Mouse (Mus musculus): ENCODE data around the gene Il12b. TPM values are rescaled to one million over a fixed set of nuclear protein-coding genes. Genes with fewer than 3 reads are reported as not detected.

Il12b gene
- polyA plus RNA-seq, 1 experiment, result not detected

DNA sequence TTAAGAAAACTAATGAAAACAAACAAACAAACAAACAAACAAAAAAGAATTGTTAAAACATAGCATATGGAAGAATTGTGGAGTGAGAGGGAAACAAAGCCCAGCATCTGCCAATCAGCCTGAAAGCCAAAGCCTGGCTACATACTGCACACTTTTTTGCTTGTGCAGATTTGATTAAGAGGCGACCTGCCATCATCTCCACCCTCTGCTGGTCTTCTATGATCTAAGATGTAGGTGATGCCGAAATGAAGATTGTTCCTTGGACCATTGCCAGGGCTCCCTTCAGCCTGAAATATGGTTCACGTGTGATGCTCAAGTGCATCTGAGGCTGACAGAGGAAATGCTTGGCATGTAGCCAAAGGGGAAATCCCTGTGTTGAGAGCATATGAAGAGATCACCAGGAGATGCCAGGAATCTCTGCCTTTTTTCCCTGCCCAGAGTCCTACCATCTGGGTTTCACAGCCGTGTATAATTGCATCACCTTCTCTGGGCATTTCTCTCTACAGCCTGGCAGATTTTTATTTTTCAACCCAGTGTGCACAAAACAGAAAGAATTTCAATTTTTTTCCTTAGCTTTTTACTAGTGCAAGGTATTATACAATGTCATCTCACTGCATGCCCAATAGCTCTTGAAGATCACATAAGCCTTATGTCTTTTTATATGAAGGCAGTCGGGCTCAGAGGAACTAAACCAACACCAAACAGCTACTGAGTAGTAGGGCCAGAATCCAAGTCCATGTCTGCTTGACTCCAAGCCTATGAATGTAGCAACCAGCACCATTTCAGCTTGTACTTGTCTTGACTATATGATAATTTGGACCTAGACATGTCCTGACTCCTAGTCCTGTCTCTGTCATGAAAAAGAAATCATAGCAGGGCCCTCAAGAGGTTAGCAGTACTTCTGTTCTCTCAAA lies 2.0 kb downstream of the Il12b start:
- no peak for TF ChIP-seq GATA1 (IDR thresholded peaks at IDR 0.05; ENCODE audit: low read length)

DNA sequence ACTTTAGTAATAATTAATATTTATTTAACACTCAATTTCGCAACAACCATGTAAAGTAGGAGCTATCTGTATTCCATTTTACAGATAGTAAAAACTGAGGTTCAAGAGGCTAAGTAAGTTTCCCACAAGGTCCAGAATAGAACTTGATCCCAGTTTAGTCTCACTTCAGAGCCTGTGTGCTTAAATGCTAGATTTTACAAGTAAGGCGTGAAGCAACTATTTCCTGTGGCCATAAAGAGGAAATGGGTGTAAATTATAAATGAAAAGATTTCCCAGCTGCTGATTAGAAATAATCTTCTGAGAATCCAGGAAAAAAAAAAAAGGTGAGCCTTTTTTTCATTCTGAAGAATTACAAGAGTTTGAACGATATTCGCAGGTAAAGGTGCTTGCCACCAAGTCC lies 5.2 kb downstream of the Il12b start:
- no peak for TF ChIP-seq GATA1 (IDR thresholded peaks at IDR 0.05; ENCODE audit: low read length)

DNA sequence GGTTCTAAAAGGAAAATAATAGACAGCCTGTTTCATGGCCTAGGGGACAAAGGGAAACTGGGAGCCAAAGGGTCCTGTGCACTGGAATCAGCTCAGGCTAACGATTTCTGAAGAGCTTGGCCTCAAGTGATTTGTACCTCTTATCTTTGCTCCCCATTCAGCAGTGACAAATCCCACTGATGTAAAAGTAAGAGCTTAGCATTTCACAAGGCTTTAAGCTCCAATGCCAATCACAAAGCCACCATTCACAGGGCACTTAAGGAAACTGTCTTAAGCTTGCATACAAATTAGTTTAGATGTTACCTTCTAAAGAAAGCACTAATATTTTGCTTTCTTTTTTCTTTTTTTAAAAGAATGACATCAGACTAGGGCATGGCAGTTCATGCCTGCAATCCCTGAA lies 6.1 kb downstream of the Il12b start:
- no peak for TF ChIP-seq GATA1 (IDR thresholded peaks at IDR 0.05; ENCODE audit: low read length)

DNA sequence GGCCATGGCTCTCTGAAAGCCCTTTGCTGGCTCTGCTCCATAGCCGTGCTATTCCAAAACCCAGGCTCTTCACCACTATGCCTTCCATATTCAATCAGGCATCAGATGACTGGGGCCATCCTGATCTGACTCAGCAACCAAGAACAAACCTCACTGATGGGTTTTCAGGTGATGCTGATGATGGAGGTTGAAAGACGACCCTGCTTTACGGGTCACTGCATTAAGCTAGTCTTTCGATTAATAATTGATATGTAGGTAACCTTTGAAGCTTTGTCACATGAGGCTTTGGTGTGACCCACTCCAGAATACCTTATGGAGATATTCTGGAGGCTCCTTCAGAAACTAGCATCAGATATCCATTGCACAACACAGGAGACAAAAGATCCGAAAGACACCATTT lies 6.6 kb downstream of the Il12b start:
- TF ChIP-seq GATA1 (IDR thresholded peaks at IDR 0.05; ENCODE audit: low read length), result no peak

DNA sequence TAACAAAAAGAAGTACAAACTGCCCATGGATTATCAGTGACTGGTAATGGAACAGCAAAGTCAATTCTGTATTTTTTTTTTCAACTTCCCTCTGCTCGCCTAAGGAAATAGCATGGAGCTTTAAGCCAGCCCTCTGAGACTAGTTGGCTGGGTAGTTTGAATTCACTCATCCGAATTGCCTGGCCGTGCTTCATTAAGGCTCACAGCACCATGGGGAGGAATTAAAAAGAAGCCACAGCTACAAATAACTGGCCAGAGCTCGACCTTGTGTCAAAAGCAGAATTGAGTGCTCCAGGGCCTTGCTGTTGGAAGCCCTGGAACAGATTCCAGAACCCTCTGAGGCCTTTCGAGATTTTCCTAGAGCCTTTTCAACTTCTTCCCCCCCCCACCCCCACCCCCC lies 8.8 kb downstream of the Il12b start:
- TF ChIP-seq GATA1 (IDR thresholded peaks at IDR 0.05; ENCODE audit: low read length), result no peak

DNA sequence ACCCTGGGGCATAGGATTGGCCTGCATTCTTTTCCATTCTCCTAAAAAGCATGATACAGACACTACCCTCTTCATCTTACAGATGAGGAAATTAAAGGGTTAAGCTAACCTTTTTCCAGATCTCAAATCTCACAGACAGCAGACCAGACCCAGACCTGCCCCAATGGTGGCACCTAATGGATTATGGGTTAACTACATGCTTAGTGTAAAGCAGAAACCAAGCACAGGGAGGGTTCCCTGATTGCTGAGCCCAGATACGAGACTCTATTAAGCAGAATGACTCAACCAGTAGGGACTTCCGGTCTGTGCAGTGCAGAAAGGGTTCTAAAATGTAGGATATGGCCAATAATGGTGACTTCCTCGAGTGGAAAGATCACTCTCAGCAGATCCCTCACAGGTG lies 10.6 kb downstream of the Il12b start:
- no peak for TF ChIP-seq GATA1 (IDR thresholded peaks at IDR 0.05; ENCODE audit: low read length)

DNA sequence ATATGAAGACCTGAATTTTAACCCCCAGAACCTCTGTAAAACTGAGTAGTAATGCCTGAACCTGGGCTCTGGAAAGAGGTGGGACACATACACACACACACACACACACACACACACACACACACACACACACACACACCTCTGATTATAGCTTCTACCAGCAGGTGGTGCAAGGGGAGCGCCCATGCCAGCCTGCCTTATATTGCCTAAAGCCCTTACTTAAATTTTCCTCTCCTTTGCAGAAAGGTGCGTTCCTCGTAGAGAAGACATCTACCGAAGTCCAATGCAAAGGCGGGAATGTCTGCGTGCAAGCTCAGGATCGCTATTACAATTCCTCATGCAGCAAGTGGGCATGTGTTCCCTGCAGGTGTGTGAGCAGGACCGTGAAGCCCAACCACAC lies 12.4 kb downstream of the Il12b start:
- TF ChIP-seq GATA1 (IDR thresholded peaks at IDR 0.05; ENCODE audit: low read length), result no peak

DNA sequence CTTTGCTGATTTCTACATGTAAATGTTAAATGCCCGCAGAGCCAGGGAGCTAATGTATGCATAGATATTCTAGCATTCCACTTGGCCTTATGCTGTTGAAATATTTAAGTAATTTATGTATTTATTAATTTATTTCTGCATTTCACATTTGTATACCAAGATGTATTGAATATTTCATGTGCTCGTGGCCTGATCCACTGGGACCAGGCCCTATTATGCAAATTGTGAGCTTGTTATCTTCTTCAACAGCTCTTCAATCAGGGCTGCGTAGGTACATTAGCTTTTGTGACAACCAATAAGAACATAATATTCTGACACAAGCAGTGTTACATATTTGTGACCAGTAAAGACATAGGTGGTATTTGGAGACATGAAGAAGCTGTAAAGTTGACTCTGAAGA lies 13.5 kb downstream of the Il12b start:
- no peak for TF ChIP-seq GATA1 (IDR thresholded peaks at IDR 0.05; ENCODE audit: low read length)

DNA sequence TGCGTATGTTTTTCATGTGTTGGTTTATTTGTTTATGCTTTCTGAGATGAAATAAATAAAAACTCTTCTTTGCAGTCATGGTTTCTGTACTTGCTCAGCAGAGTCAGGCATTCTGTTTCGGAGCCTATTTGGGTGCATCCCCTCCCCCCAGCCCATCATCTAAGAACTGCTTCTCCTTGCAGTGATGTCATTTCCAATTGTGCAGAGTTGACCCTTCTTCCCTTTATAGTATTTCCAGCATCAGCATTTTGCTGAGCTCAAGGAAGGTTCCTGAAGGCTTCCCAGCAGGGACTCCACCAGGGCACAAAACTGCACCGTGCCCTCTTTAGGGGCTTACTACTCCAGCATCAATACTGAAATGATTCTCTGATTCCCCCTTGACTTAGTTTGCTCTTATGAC lies 14.7 kb downstream of the Il12b start:
- TF ChIP-seq GATA1 (IDR thresholded peaks at IDR 0.05; ENCODE audit: low read length), result no peak

DNA sequence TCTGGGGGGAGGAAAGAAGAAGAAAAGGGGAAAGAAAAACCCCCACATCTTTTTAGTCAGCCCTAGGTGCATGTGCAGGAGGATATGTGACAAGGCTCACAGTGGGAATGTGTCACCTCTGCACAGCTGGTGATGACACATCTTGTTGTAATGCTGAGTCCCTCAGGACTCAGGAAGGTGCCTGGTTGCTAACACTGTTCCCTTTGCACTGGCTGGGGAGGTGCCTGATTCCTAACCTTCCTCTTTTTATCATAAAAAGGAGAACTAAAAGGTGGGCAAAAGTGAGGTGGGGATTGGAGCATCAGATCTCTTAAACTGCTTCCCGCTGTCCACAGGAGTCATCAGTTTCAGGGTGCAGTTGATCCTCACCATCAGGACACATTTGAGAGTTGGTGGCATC lies 17.5 kb downstream of the Il12b start:
- TF ChIP-seq GATA1 (IDR thresholded peaks at IDR 0.05; ENCODE audit: low read length), result no peak

DNA sequence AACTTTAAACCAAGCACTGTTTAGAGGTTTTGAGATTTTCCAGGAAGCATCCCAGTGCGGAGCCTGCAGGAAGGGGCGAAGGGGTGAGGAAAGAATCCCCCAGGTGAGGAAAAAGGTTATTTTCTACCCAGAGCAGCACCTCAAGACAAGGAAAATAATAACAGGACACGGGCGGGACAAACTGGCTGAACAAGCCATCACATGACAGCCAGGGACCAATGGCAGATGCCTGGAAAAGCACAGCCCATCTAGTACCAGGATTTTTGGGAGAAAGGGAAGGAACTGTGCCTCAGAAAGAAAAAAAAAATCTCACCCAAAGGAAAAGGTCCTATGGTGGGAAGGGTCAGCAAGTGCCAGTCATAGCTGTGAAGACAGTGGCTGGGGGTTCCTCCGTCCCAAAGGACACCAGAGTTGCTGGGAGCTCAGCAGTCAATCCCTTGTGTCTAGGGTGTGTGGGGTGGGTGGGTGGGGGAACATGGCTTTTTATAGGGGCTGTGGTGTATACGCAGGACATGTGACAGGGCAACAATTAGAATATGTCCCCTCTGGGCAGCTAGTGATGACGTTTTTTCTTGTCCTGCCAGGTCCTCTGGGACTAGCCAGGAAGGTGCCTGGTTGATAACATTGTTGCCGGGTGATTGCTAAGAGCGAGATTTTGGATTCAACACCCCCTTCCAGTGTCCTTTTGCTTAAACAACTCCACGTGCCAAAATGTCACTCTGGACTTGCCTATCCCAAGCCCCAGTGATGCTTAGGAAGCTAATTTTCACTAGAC lies 22.7 kb downstream of the Il12b start:
- TF ChIP-seq GATA1 (IDR thresholded peaks at IDR 0.05; ENCODE audit: low read length), result no peak

DNA sequence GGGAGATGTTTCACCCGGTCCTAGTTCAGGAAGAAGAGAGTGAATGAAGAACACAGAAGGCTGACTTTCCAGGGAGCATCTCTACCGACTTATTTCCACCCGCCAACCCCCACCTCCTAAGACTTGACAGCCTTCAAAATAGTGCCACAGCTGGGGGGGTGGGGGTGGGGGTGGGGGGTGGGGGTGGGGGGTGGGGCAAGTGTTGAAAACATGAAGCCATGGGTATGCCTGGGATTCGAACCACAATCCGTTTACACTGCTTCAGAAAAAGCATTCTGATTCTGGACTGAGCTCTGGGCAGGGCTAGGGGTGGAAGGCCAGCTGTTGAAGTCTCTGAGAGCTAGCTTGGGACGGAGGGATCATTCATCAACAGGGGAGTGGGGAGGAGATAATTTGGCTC lies 23.4 kb downstream of the Il12b start:
- no peak for TF ChIP-seq GATA1 (IDR thresholded peaks at IDR 0.05; ENCODE audit: low read length)

DNA sequence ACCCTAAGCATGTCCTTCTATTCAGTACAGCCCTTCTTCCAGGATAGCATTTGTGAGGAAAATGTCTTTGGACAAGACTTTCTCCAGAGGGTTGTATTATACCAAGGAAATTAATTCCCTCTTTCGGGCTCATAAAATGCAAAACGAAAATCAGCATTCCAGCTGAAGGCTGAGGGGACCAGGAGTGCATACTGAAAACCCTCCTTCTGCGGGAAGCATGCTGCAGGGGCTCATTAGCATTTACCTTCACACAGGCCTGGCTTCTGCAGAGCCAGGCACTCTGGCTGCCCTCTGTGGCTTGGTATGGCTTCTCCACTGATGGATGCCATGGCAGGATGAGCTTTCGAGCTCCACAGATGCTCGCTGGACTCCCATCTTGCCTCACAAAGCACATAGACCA lies 24.1 kb downstream of the Il12b start:
- no peak for TF ChIP-seq GATA1 (IDR thresholded peaks at IDR 0.05; ENCODE audit: low read length)

DNA sequence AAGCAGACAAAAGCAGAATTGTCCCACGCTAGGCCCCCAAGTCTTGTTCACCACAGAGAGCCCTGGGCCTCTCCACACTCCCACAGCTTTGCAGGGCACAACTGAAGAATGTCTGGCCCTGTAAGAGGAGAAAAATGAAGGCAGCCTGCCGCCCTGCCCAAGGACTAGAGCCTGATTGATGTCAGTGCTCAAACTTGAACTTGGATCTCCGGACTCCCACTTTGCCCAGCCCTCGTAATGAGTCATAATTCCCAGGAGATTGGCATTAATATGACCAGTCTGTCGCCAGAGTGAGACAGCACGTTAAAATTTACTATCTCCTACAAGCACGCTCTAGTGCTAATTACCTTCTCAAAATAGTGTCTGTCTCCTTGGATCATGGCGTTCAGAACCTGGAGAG lies 25.1 kb downstream of the Il12b start:
- no peak for TF ChIP-seq GATA1 (IDR thresholded peaks at IDR 0.05; ENCODE audit: low read length)

DNA sequence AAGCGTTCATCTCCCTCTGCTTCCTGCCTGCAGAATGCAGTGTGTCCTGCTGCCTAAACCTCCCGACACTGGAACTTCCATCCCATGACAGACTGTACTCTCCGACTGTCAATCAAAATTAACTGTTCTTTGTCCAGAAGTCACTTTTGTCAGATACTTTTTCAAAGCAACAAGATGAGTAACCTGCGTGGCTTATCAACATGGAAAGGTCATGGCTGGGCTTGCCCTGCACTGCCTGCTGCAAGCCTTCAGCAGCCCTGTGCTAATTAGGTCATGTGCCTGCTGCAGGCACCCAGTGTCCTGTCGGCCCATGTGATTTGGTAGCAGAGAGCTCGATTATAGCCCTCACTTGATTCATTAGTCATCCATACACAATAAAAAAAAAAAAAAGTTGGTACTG lies 25.8 kb downstream of the Il12b start:
- TF ChIP-seq GATA1 (IDR thresholded peaks at IDR 0.05; ENCODE audit: low read length), result no peak

DNA sequence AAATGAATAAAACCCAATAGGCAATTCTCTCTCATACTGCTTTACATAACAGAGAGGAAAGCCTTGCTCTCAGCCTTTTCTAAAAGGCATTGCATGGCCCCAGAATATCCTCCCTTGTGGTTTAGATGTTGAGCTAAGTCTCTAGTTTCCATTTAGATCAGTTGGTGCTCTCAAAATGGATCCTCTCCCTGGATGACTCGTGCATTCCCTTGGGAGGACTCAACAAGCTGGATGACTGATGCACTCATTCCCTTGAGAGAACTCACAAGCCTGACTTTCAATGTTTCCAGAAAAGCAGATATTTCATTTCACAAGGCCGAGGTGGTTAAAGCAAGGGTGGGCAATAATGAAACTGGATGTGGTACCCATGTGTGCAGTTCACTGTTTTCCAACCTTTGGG lies 28.1 kb downstream of the Il12b start:
- TF ChIP-seq GATA1 (IDR thresholded peaks at IDR 0.05; ENCODE audit: low read length), result no peak

DNA sequence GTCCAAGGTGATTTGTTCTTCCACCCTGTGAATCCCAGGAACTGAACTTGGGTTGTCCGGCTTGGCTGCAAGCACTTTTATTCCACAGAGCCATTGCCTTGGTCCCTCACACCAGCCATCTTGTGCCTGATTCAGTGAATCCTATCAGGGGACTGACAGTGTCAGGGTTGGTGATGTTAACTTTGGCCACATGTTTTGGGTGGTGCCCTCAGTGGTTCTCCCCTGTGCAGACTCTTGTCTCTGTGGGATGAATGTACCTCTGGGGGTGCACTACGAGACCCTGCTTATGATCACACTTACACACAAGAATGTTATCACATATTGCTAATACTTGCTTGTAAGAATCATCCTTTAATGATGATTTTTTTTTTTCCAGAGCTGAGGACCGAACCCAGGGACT lies 30.2 kb downstream of the Il12b start:
- TF ChIP-seq GATA1 (IDR thresholded peaks at IDR 0.05; ENCODE audit: low read length), result no peak

All from G1E-ER4 (cell line).